14 mouse cellular contexts compared by ENCODE assay signal in genomic region chr4:109134955-109135354, GRCm38 (mm10).
"Had no signal": no experiment of that assay in that cellular context is flagged by ENCODE, and none has a peak within 500 bp of the region (broad histone marks: within the 10 kb centered on the region; RNA-seq: fewer than 3 reads in every experiment).

No protein-coding gene starts in this region.

- H3K4me2 ChIP-seq: limb, embryonic 13.5 days; midbrain, embryonic 12.5 days; neural tube, embryonic 15.5 days; stomach, embryonic 15.5 days had no signal

- DNase-seq: kidney, postnatal 14 days; left cerebral cortex, postnatal 4 days; lung, adult 18-20 months; right cerebral cortex, adult 18-20 months; right cerebral cortex, postnatal 25 days; spleen, adult 18-20 months; thymus, adult 2 months; thymus, postnatal 25 days had no signal

- H3K4me1 ChIP-seq: midbrain, embryonic 12.5 days; stomach, embryonic 15.5 days had no signal

- H3K27me3 ChIP-seq: limb, embryonic 13.5 days; midbrain, embryonic 12.5 days; neural tube, embryonic 15.5 days; stomach, embryonic 15.5 days had no signal

- H3K4me3 ChIP-seq: limb, embryonic 13.5 days; midbrain, embryonic 12.5 days; neural tube, embryonic 15.5 days; stomach, embryonic 15.5 days had no signal

- H3K9ac ChIP-seq: limb, embryonic 13.5 days; liver, embryonic 14.5 days; midbrain, embryonic 12.5 days; neural tube, embryonic 15.5 days; stomach, embryonic 15.5 days had no signal

- H3K36me3 ChIP-seq: stomach, embryonic 15.5 days had no signal

- H3K27ac ChIP-seq: limb, embryonic 13.5 days; liver, embryonic 14.5 days; midbrain, embryonic 12.5 days; neural tube, embryonic 15.5 days; stomach, embryonic 15.5 days had no signal

- H3K9me3 ChIP-seq: limb, embryonic 13.5 days; midbrain, embryonic 12.5 days; neural tube, embryonic 15.5 days; stomach, embryonic 15.5 days had no signal

- ATAC-seq: midbrain, embryonic 16.5 days had no signal
